Mouse (Mus musculus) right cerebral cortex, adult 18-20 months (tissue): Measurements from ENCODE around the gene Nbea.

Experiments
- DNase-seq: peaks from one replicate; pipeline ENCODE4 v3.0.0; 2022; ENCODE audit warnings: mixed read lengths

Nbea gene

GRCm38 (mm10) chr3:55781429-55782055 is 402.0 kb downstream of the Nbea start:
- DNase-seq: no peak

GRCm38 (mm10) chr3:55780120-55781070 is 403.1 kb downstream of the Nbea start:
- no peak for DNase-seq

- DNase-seq: no peak
Observed at GRCm38 (mm10) chr3:55778764-55779730, 404.5 kb downstream of the Nbea start.

GRCm38 (mm10) chr3:55777501-55777900 is 406.0 kb downstream of the Nbea start:
- no peak for DNase-seq

- DNase-seq: no peak
Observed at GRCm38 (mm10) chr3:55775753-55776152, 407.7 kb downstream of the Nbea start.

GRCm38 (mm10) chr3:55775245-55775644 is 408.3 kb downstream of the Nbea start:
- no peak for DNase-seq

- DNase-seq: no peak
Observed at GRCm38 (mm10) chr3:55774203-55774602, 409.3 kb downstream of the Nbea start.

- DNase-seq: no peak
Observed at GRCm38 (mm10) chr3:55769308-55769707, 414.2 kb downstream of the Nbea start.

GRCm38 (mm10) chr3:55768654-55769053 is 414.8 kb downstream of the Nbea start:
- no peak for DNase-seq

- DNase-seq: no peak
Observed at GRCm38 (mm10) chr3:55763591-55763990, 419.9 kb downstream of the Nbea start.

- no peak for DNase-seq
Observed at GRCm38 (mm10) chr3:55758297-55758696, 425.2 kb downstream of the Nbea start.

GRCm38 (mm10) chr3:55756602-55757190 is 426.8 kb downstream of the Nbea start:
- no peak for DNase-seq

GRCm38 (mm10) chr3:55755805-55756601 is 427.5 kb downstream of the Nbea start:
- DNase-seq: no peak

GRCm38 (mm10) chr3:55754981-55755608 is 428.4 kb downstream of the Nbea start:
- peak; percentile 35 for DNase-seq

GRCm38 (mm10) chr3:55753872-55754271 is 429.6 kb downstream of the Nbea start:
- DNase-seq: no peak

GRCm38 (mm10) chr3:55752558-55752957 is 430.9 kb downstream of the Nbea start:
- DNase-seq: no peak

- no peak for DNase-seq
Observed at GRCm38 (mm10) chr3:55751363-55751762, 432.1 kb downstream of the Nbea start.

- no peak for DNase-seq
Observed at GRCm38 (mm10) chr3:55750445-55751065, 432.9 kb downstream of the Nbea start.

- DNase-seq: no peak
Observed at GRCm38 (mm10) chr3:55743885-55744284, 439.6 kb downstream of the Nbea start.

- DNase-seq: no peak
Observed at GRCm38 (mm10) chr3:55742654-55743053, 440.8 kb downstream of the Nbea start.

- DNase-seq: no peak
Observed at GRCm38 (mm10) chr3:55742218-55742617, 441.3 kb downstream of the Nbea start.
